Mouse (Mus musculus): ENCODE measurements at regions not wholly inside any gene's neighbourhood (a gene's known extent, or its start where the extent isn't known, plus 50 kb on each side); places are given as distances from the start of the nearest gene placed in this dataset.

GRCm38 (mm10) chr13:92987691-92988090 is 143.1 kb downstream of the Mtx3 start:
- Histone ChIP-seq H3K4me1 (no peaks in the 10 kb centered on the region), H3K27ac (replicated peaks) (no peak overlapping the region), H3K9ac (replicated peaks) (no peak overlapping the region), H3K4me2 (replicated peaks) (no peak overlapping the region), H3K36me3 (no peaks in the 10 kb centered on the region), H3K27me3 (no peaks in the 10 kb centered on the region), H3K4me3 (no peak overlapping the region), H3K9me3 (no peaks in the 10 kb centered on the region)
- ATAC-seq (ENCODE audit: low FRiP score, low read depth): no peak
- 89% methylated on average over 6 of the region's 6 CpGs for WGBS

GRCm38 (mm10) chr13:92988600-92988999 is 144.0 kb downstream of the Mtx3 start:
- Histone ChIP-seq H3K27me3 (no peaks in the 10 kb centered on the region), H3K4me3 (no peak overlapping the region), H3K4me2 (replicated peaks) (no peak overlapping the region), H3K9ac (replicated peaks) (no peak overlapping the region), H3K36me3 (no peaks in the 10 kb centered on the region), H3K27ac (replicated peaks) (no peak overlapping the region), H3K9me3 (no peaks in the 10 kb centered on the region), H3K4me1 (no peaks in the 10 kb centered on the region)
- 56% methylated on average over 9 of the region's 9 CpGs for WGBS
- ATAC-seq (ENCODE audit: low FRiP score, low read depth): no peak

GRCm38 (mm10) chr13:92990316-92991206 is 146.0 kb downstream of the Mtx3 start:
- H3K4me2 ChIP-seq (replicated peaks): no peak overlapping the region
- no peak for ATAC-seq (ENCODE audit: low FRiP score, low read depth)
- WGBS: 84% methylated on average over 14 of the region's 14 CpGs

More at GRCm38 (mm10) chr13:92990316-92991206, 146.0 kb downstream of the Mtx3 start:
- no peak overlapping the region for H3K4me3 ChIP-seq
- no peaks in the 10 kb centered on the region for H3K4me1 ChIP-seq
- H3K36me3 ChIP-seq: no peaks in the 10 kb centered on the region
- no peaks in the 10 kb centered on the region for H3K27me3 ChIP-seq
- H3K9ac ChIP-seq (replicated peaks): no peak overlapping the region
- no peaks in the 10 kb centered on the region for H3K9me3 ChIP-seq
- no peak overlapping the region for H3K27ac ChIP-seq (replicated peaks)

Data from midbrain, embryonic 12.5 days (tissue).